Comparison of ENCODE assay signal across 11 mouse cellular contexts in the genomic region with DNA sequence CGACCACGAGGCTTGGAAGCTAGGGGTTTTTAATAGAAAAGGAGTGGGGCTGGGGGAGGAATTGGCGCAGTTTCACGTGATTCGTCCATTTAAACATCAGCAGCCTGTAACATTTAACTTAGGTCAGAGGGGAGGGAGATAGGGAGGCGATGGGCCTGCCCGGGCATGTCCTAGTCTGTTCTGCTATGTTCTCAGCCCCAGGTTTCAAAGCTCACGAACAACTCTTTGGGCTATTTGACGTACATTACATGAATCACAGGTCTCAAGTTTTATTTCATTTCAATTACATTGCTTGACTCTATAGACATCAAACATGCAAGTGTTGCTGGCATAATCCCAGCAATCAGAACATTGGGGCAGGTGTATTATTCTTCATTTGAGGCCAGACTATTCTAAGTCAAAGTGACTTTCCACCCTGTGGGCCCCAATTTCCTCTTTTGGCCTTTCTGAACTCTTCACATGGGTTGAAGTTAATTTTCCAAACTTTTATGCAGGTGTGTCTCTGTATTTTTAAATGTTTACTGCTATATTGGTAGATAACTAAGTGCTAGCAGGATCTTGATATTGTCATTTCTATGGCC. TPM values are rescaled to one million over a fixed set of nuclear protein-coding genes. Genes with fewer than 3 reads are reported as not detected.
DNase-seq lines count a peak whose midpoint lies in the region; ATAC-seq and TF ChIP-seq lines count a peak whose summit lies in the region.
"Not testable (repeated sequence)": the region's sequence is repeated elsewhere in the genome, so short reads cannot be mapped to it uniquely, and the experiment has no call there.
"Had no signal": no experiment of that assay in that cellular context is flagged by ENCODE, and none has a peak within 500 bp of the region (broad histone marks: within the 10 kb centered on the region; RNA-seq: fewer than 3 reads in every experiment).

No protein-coding gene starts in this region.

- H3K27me3 ChIP-seq in ES-Bruce4 (ENCODE audit: control insufficient read depth, insufficient read depth, low read length, poor library complexity, severe bottlenecking); embryonic facial prominence, embryonic 15.5 days; heart, embryonic 14.5 days (ENCODE audit: control insufficient read depth, insufficient read depth, low read length); hindbrain, embryonic 12.5 days; liver, embryonic 11.5 days (replicated peaks; ENCODE audit: control insufficient read depth, insufficient read depth, low read length); midbrain, embryonic 11.5 days (ENCODE audit: control insufficient read depth, insufficient read depth, low read length): not testable (repeated sequence)

- WGBS in embryonic facial prominence, embryonic 15.5 days: 78% methylated on average over 9 of the region's 9 CpGs
- 70% methylated on average over 9 of the region's 9 CpGs for WGBS in heart, embryonic 14.5 days
- WGBS in hindbrain, embryonic 12.5 days: 83% methylated on average over 9 of the region's 9 CpGs
- WGBS in liver, embryonic 11.5 days: 78% methylated on average over 9 of the region's 9 CpGs
- 83% methylated on average over 9 of the region's 9 CpGs for WGBS in midbrain, embryonic 11.5 days

- in situ Hi-C loops in ES-E14 (cut with MboI; ENCODE audit: low sequenced_read_pairs in 2 of 2, unreplicated experiment in 2 of 2): not testable (repeated sequence)

- not testable (repeated sequence) for H3K4me1 ChIP-seq in ES-Bruce4 (ENCODE audit: control insufficient read depth, insufficient read depth, low read length); ES-E14 (ENCODE audit: control insufficient read depth in 2 of 2, insufficient read depth in 2 of 2, low read length in 2 of 2, poor library complexity in 1 of 2); embryonic facial prominence, embryonic 15.5 days; heart, embryonic 14.5 days (ENCODE audit: control insufficient read depth in 2 of 2, insufficient read depth in 2 of 2, low read length in 2 of 2); hindbrain, embryonic 12.5 days; liver, embryonic 11.5 days (replicated peaks; ENCODE audit: control insufficient read depth, insufficient read depth, low read length); midbrain, embryonic 11.5 days (ENCODE audit: control insufficient read depth, insufficient read depth, low read length)

- peak overlapping the region; percentile 23; the same call in 1 of the 2 replicates for H3K9ac ChIP-seq in ES-Bruce4 (ENCODE audit: low read depth, poor library complexity, severe bottlenecking)
- not testable (repeated sequence) for H3K9ac ChIP-seq in ES-E14 (ENCODE audit: insufficient read depth, low read depth, low read length, poor library complexity, severe bottlenecking); embryonic facial prominence, embryonic 15.5 days; heart, embryonic 14.5 days (ENCODE audit: low read length); hindbrain, embryonic 12.5 days; liver, embryonic 11.5 days (ENCODE audit: low read depth, low read length); midbrain, embryonic 11.5 days (ENCODE audit: low read length)

- ATAC-seq in embryonic facial prominence, embryonic 15.5 days (ENCODE audit: insufficient number of reproducible peaks, low FRiP score, low TSS enrichment, low read depth): peak; percentile 49; the same call in 1 of the 2 replicates
- ATAC-seq in heart, embryonic 14.5 days (ENCODE audit: insufficient number of reproducible peaks, insufficient read depth, low FRiP score, low read depth): 0 out of 2 replicates have a peak, but pooled peaks have one; percentile 7
- 0 out of 2 replicates have a peak, but pooled peaks have one; percentile 12 for ATAC-seq in hindbrain, embryonic 12.5 days (ENCODE audit: low FRiP score)
- ATAC-seq in liver, embryonic 11.5 days (replicated peaks; ENCODE audit: low FRiP score): peak; percentile 31; the same call in 1 of the 2 replicates
- not testable (repeated sequence) for ATAC-seq in midbrain, embryonic 11.5 days (ENCODE audit: low FRiP score)

- not testable (repeated sequence) for H3K4me2 ChIP-seq in embryonic facial prominence, embryonic 15.5 days (replicated peaks); heart, embryonic 14.5 days (ENCODE audit: low read length); hindbrain, embryonic 12.5 days (replicated peaks); liver, embryonic 11.5 days; midbrain, embryonic 11.5 days

- TF ChIP-seq CTCF in ES-Bruce4 (IDR thresholded peaks at IDR 0.05; ENCODE audit: low read depth, low read length): not testable (repeated sequence)

- H3K9me3 ChIP-seq in ES-Bruce4 (replicated peaks; ENCODE audit: control insufficient read depth, insufficient read depth, low read length, poor library complexity, severe bottlenecking): peaks cover 26% of the 10 kb centered on the region
- not testable (repeated sequence) for H3K9me3 ChIP-seq in ES-E14 (ENCODE audit: control insufficient read depth, insufficient read depth, low read depth, low read length)
- H3K9me3 ChIP-seq in embryonic facial prominence, embryonic 15.5 days (replicated peaks): peaks cover 43% of the 10 kb centered on the region
- H3K9me3 ChIP-seq in heart, embryonic 14.5 days (ENCODE audit: control insufficient read depth, low read length): peaks cover 48% of the 10 kb centered on the region
- H3K9me3 ChIP-seq in hindbrain, embryonic 12.5 days (replicated peaks): peaks cover 58% of the 10 kb centered on the region
- peaks cover 38% of the 10 kb centered on the region for H3K9me3 ChIP-seq in liver, embryonic 11.5 days (ENCODE audit: control insufficient read depth, low read length)
- H3K9me3 ChIP-seq in midbrain, embryonic 11.5 days (ENCODE audit: control insufficient read depth, low read length): peaks cover 48% of the 10 kb centered on the region

- TF ChIP-seq EP300 in ES-Bruce4 (IDR thresholded peaks at IDR 0.05; ENCODE audit: insufficient read depth, low read depth, low read length): peak; percentile 87

- not testable (repeated sequence) for H3K36me3 ChIP-seq in ES-Bruce4 (ENCODE audit: control insufficient read depth, insufficient read depth, low read length, poor library complexity, severe bottlenecking); ES-E14 (ENCODE audit: control insufficient read depth, insufficient read depth, low read length, poor library complexity, severe bottlenecking); embryonic facial prominence, embryonic 15.5 days; heart, embryonic 14.5 days (ENCODE audit: control insufficient read depth, insufficient read depth, low read length); hindbrain, embryonic 12.5 days; liver, embryonic 11.5 days (ENCODE audit: control insufficient read depth, insufficient read depth, low read length); midbrain, embryonic 11.5 days (ENCODE audit: control insufficient read depth, insufficient read depth, low read length)

- not testable (repeated sequence) for H3K4me3 ChIP-seq in ES-Bruce4 (ENCODE audit: low read depth, low read length); ES-E14 (ENCODE audit: insufficient read depth in 1 of 2, low read depth in 1 of 2, low read length in 2 of 2, poor library complexity in 1 of 2, severe bottlenecking in 1 of 2); embryonic facial prominence, embryonic 15.5 days (replicated peaks); heart, embryonic 14.5 days (ENCODE audit: control insufficient read depth in 1 of 2, insufficient read depth in 1 of 2, low read depth in 1 of 2, low read length in 2 of 2); hindbrain, embryonic 12.5 days; liver, embryonic 11.5 days (ENCODE audit: low read depth, low read length); midbrain, embryonic 11.5 days (ENCODE audit: low read depth, low read length)

- peak overlapping the region; percentile 100 for H3K27ac ChIP-seq in ES-Bruce4 (ENCODE audit: insufficient read depth, low read length)
- H3K27ac ChIP-seq in ES-E14 (ENCODE audit: insufficient read depth, low read depth, low read length, poor library complexity, severe bottlenecking): peak overlapping the region; percentile 79
- not testable (repeated sequence) for H3K27ac ChIP-seq in embryonic facial prominence, embryonic 15.5 days (replicated peaks); heart, embryonic 14.5 days (replicated peaks in 1 of 2; ENCODE audit: control insufficient read depth in 1 of 2, insufficient read depth in 1 of 2, low read depth in 2 of 2, low read length in 2 of 2); hindbrain, embryonic 12.5 days; liver, embryonic 11.5 days (ENCODE audit: low read depth, low read length); midbrain, embryonic 11.5 days (ENCODE audit: low read depth, low read length)

- DNase-seq in ES-E14 (ENCODE audit: low read depth, low spot score); liver, embryonic 11.5 days (ENCODE audit: low spot score): not testable (repeated sequence)
- peak; percentile 76 for DNase-seq in midbrain, embryonic 11.5 days (ENCODE audit: low spot score, missing footprints)

- not testable (repeated sequence) for TF ChIP-seq POLR2A in ES-Bruce4 (IDR thresholded peaks at IDR 0.05; ENCODE audit: insufficient read depth, low read length)

RNA-seq across cellular contexts. Expression of gene Zfp981, which starts 4.0 kb away (rescaled TPM):
- polyA plus RNA-seq in ES-Bruce4 (2011; ENCODE audit: insufficient read depth, insufficient read length, low read depth, missing spikeins): 35.1 and 39.3 TPM in 2 replicates
- total RNA-seq in ES-E14 (2012; rRNA removed): 136 and 150 TPM in 2 replicates
- 0.05 TPM in 1 of 2 replicates, not detected in the other for polyA plus RNA-seq in embryonic facial prominence, embryonic 15.5 days (2015; fragmentation: Nextera tagmentation; extraction: Ambion mirVana)
- 0.14 TPM in 1 of 2 replicates, not detected in the other for polyA plus RNA-seq in heart, embryonic 14.5 days (2014; fragmentation: Nextera tagmentation; extraction: Ambion mirVana)
- 0.08 and 0.12 TPM in 2 replicates for polyA plus RNA-seq in hindbrain, embryonic 12.5 days (2016; fragmentation: Nextera tagmentation; extraction: Ambion mirVana)
- 0.21 and 0.31 TPM in 2 replicates for polyA plus RNA-seq in liver, embryonic 11.5 days (2014; fragmentation: Nextera tagmentation; extraction: Ambion mirVana)
- not detected in 2 replicates for polyA plus RNA-seq in midbrain, embryonic 11.5 days (2014; fragmentation: Nextera tagmentation; extraction: Ambion mirVana)
- total RNA-seq: CH12.LX had no signal
- polyA plus RNA-seq: CD4-positive, CD25-positive, alpha-beta regulatory T cell, adult 4 months; embryonic facial prominence, embryonic 14.5 days; erythroblast, embryonic 14.5 days had no signal

RNA-seq across cellular contexts. Expression of gene Zfp992, which starts 49.0 kb away (rescaled TPM):
- 21.3 and 23.7 TPM in 2 replicates for polyA plus RNA-seq in ES-Bruce4 (2011; ENCODE audit: insufficient read depth, insufficient read length, low read depth, missing spikeins)
- total RNA-seq in ES-E14 (2012; rRNA removed): 51.3 and 57.6 TPM in 2 replicates
- polyA plus RNA-seq in embryonic facial prominence, embryonic 15.5 days (2015; fragmentation: Nextera tagmentation; extraction: Ambion mirVana): 1.8 and 2.3 TPM in 2 replicates
- polyA plus RNA-seq in heart, embryonic 14.5 days (2014; fragmentation: Nextera tagmentation; extraction: Ambion mirVana): 3.8 and 4.4 TPM in 2 replicates
- polyA plus RNA-seq in hindbrain, embryonic 12.5 days (2016; fragmentation: Nextera tagmentation; extraction: Ambion mirVana): 3.1 and 3.9 TPM in 2 replicates
- 9.0 and 9.4 TPM in 2 replicates for polyA plus RNA-seq in liver, embryonic 11.5 days (2014; fragmentation: Nextera tagmentation; extraction: Ambion mirVana)
- 2.8 and 3.4 TPM in 2 replicates for polyA plus RNA-seq in midbrain, embryonic 11.5 days (2014; fragmentation: Nextera tagmentation; extraction: Ambion mirVana)

Comparison
In these comparisons a context has a peak if more than half of its experiments do, and no peak if none do; other contexts are left out.
1. RNA of gene Zfp981, which starts 4.0 kb away (polyA plus RNA-seq): 35.1 to 39.3 TPM in ES-Bruce4; 0.21 to 0.31 TPM in liver, embryonic 11.5 days, 0.14 TPM in heart, embryonic 14.5 days, 0.08 to 0.12 TPM in hindbrain, embryonic 12.5 days, 0.05 TPM in embryonic facial prominence, embryonic 15.5 days and not detected in midbrain, embryonic 11.5 days; every median in the first group is over 10 times any median in the second.